Mouse (Mus musculus): ENCODE measurements around the gene Oaz3.

The Oaz3 gene

DNA sequence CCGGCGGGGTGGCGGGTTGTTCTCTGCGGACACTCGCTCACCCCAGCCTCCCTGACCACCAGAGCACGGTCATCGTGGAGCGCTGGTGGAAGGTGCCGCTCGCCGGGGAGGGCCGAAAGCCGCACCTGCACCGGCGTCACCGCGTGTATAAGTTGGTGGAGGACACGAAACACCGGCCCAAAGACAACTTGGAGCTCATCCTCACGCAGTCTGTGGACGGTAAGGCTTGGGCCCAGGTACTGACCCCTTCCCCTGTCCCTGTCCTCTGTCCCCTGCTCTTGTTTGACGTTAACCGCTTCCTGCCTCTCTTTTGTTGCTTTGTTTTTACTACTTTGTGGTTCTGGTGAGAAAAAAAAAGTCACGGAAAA, at the start of gene Oaz3:
TSS of gene Oaz3 (minus strand) at position 319 of the 368 bp plus-strand sequence.
- DNase-seq, result no peak

DNA sequence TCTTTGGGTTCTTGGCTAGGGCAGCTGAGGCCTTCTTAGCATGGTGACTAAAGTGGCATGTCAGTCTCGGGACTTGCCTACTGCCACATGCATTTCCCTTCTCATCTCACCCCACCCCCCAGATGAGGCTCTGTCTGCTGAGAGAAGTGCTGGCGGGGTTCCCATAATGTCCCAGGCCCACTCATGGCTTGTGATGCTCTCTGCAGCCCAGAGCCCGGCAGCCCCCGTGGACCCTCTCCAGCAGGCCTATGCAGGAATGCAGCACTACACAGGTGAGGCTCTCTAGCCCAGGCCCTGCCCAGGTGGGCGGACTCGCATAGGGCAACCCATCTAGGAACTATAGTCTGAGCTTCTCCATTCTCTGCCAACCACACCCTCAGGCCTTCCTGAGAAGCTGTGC, 43.9 kb upstream of the Oaz3 start:
- DNase-seq, result no peak

DNA sequence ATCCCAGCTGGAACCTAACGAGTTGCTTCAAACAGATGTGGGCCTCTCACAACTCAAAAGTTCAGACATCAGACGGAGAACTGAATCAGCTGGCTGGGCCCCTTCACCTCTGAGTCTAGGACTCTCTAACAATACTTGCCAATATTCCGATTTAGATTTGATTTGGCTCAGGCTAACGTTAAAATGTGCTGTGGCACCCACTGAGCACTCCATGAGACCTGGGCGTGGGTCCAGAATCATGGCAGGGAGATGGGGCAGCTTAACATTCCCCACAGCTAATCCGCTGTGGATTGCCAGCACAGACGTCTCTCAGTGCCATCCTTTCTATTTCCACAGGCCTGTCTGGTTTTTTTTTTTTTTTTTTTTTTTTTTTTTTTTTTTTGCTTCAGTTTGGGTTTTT, 42.2 kb upstream of the Oaz3 start:
- DNase-seq, result no peak

DNA sequence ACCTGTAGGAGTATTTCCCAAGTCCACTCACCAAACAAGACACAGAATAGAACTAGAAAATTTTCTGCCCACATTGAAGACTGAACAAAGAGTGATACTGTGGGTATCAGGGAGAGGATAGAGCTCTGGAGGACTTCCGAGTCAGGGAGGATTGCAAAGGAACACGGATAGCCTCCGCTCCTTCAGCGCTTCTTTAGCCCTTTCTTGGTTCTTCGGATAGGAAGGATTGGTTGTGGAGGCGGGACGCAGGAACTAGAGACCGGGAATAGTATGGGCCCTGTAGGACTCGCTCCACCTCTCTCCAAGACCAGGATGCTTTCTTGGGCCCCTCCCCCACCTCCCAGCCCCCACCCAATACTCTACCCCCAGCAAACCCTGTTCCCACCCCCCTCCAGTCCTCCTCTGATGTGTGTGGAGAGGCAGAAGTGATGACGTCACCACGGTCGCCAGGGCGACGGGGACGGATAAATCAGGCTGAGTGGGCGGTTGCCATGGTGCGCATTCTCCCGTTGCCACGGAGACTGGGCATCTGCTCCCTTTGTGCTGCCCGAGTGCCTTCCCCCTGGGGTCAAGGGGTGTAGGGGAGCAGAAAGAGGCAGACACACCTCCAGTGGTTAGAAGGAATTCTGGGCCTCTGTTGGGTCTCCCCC, 40.2 kb upstream of the Oaz3 start:
- peak; percentile 94 for DNase-seq

DNA sequence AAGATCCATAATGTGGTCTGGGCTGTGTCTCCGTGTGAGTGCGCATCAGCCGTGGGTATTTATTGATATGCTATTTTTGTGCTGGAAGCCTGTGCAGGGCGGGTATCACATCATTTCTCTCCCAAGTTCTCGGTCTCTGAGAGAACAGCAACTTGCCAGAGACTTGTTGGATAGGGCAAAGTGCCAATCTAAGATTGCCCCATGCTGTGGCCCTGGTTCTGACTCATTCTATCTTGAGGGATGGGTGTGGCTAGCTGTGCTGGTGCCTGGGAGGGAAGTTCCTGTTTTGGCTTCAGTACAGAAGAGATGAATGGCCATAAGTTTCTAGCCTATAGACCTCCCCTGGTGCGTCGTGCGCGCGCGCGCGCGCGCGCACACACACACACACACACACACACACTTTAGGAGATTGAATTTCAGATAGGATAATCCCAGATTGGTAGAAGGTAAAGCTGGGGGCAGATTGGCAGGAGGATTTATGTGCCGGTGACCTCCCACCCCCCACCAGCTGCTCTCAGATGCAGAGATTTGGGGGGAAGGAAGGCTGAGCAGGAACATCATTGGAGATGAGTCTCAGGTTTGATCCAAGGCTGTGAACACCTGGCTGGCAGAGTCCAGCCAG, 39.2 kb upstream of the Oaz3 start:
- peak; percentile 57 for DNase-seq

DNA sequence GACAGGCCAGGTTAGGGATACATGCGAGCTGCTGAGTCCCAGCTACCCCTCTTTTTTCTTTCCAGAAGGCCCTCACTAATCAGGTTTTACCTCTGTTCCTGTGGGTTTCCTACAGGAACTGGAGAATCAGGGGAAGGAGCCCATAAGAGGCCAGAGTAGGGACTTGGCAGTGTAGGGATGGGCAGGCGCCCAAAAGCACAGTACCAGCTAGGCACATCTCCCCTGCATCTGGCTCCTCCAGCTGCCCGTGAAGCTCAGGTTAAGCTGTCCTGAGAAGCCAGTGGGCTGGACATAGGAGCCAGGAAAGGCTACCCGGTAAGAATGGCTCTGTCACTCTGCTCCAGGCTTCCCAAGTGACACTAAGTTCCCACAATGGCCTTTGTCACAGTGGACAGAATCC, 37.7 kb upstream of the Oaz3 start:
- no peak for DNase-seq

DNA sequence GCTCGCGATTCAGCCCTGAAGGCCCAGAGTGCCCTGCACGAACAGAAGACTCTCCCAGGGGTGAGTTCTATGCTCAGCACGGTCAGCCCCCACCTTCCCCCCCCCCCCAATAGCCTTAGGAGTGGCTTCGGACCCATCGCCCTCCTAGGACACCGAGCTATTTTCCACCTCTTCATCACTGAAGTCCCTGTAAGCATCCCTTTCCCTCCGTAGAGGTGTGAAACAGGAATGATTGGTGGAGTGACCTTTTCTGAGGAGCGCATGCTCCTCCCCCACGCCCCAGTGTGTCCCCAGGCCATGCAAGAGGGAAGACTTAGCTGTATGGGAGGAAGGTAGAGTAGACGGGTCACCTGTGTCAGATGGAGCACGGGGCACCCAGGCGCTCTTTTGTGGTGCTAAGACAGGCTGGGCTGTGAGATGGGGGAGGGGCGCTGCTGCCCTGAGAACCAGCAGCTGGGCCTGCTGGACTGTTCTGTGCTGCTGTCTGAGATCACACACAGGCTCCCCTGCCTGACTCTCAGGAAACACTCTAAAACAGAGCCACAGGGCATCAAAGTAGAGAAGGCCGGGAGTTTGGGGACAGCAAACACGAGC, 36.7 kb upstream of the Oaz3 start, which contains the start of gene Riiad1:
TSS of gene Riiad1 (minus strand) at position 51 of the 594 bp plus-strand sequence.
- peak; percentile 48 for DNase-seq

DNA sequence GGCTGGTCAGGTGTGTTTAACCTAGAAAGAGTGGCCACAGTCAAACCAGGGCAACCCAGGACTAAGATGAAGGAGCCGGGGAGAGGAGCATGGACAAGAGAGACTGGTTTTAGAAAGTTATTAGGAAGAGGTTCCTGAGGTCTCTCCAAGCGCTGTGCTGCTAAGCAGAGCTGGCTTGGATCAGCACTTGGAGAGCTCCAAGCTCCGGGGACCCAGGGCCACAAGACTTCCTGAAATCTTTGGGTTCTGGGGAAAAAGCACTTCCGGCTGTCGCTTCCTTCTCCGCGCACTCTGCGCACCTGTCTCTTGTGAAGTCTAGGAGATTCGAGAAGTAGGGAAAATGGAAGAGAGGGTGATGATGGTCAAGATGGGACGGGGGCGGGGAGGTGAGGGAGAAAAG, 35.8 kb upstream of the Oaz3 start:
- DNase-seq, result no peak

DNA sequence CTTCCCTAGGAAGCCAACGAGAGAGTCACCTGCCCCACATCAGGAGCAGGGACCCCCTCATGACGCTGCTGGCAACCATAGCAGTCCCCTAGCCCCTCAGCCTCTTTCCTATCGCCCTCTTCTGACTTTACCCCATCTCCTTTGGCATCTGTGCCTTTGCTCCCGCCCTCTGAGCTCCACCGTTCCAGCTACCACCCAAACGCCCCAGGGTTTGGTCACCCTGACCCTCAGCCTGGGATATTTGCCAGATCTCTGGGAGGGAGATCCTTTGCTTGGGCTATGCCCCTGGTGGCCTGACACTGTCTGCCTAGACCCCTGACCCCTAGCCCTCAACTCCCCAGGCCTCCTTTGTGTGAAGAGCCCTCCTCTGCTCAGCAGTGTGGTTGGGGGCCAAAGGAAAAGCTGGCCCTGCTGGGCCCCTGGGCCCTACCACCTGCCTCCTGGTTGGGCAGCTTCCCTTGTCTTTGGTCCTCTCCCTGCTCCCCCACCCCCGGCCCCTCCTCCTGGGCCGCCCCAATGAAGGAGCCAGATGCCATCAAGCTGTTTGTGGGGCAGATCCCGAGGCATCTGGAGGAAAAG, 35.0 kb upstream of the Oaz3 start:
- DNase-seq, result peak; percentile 46

DNA sequence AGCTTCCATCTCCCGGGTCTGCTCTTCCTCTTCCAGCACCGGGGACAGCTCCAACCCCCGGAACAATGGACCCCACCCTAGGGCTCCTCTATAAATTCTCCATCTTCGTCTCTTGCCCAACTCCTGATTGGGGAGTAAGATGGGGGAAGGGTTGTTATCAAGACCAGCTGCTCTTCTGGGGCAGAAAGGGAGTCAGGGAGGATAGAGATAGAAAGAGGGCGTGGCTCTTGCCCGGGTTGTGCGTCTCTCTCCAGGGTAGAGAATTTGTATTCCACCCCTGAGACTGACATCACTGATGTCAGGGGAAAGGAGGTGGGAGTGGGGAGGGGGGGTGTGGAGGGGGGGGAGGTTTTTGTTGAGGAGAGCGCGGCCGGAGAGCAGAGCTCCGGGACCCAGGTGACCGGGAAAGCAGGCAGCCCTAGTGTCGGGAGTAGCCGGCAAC, 34.3 kb upstream of the Oaz3 start, which contains the start of gene Celf3:
TSS of gene Celf3 (plus strand) at position 315 of the 442 bp plus-strand sequence.
- DNase-seq, result peak; percentile 95

DNA sequence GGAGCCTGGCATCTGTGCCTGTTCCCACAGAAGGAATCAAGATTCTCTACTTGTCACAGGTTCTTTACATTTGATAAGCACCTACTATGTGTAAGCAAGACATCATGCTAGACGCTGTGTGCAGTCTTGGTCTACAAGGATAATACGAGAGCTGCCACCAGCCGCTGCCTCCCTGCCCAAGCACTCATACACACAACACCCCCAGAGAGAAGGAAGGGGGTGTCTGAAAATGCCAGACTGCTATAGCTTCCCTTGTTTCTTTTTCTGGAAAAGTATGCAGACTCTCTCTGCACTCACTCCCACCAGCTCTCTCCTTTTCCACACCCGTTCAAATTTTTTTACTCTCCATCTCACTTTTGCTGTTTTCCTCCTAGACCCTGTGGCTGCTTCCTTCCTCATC, 33.7 kb upstream of the Oaz3 start:
- no peak for DNase-seq

DNA sequence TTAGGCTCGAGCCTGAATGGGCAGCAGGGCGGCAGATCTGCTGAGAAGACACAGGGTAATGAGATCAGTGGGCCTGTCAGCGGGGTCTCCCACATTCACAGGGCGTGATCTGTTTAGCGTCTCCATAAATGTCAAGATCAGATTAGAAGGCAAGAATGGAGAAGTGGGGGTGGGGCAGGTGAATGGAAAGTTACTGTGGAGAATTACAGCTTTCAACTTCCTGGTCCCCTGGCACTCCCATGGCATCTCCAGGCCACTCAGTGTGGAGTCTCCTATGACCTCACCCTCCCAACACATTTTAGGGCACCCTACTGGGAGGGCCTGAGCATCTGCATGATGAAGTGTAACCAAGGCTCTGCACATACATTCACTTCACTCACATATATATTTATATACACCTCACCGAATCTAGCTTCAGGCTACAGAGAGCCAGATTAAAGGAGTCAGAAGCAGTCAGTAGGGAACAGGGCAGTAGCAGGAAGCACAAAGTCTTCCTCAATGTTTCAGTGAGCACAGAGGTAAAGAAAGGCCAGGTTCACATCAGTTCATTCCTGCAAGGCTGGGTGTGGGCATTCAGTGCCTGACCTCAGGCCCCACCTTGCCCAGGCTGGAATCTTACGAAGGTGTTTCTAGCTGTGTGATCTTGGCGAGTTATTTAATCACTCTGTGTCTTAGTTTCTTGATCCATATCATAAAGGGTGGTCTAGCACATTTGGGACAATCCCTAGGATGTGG, 32.8 kb upstream of the Oaz3 start:
- DNase-seq, result peak; percentile 46

DNA sequence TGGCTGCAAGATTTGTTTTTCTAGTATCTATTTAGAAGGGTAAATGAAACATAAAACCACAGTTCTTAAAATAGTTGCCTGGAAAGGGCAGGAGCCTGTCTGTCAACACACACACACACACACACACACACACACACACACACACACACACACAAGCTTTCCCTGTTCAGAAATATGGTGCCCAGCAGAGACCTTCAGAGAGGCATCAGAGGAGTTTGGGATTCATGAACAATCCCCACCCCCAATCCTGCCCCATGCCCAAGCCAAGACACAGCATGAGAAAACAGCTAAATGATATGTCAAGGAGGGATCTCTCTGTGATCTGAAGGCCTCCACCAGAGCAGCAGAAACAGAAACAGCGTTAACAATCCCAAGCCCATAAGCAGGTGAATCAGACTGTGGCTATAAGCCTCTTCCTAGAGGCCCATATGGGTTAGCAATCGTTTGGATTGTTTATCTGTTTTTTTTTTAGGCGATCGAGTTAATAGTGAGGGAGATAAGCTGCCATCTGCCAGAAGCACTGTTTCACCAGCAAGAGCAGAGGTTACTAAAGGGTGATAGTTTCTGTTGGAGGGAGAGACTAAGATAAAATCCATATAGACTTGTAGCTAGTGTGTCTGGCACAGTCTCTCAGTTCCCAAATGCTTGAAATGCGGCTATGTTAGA, 30.0 kb upstream of the Oaz3 start:
- DNase-seq, result peak; percentile 68

DNA sequence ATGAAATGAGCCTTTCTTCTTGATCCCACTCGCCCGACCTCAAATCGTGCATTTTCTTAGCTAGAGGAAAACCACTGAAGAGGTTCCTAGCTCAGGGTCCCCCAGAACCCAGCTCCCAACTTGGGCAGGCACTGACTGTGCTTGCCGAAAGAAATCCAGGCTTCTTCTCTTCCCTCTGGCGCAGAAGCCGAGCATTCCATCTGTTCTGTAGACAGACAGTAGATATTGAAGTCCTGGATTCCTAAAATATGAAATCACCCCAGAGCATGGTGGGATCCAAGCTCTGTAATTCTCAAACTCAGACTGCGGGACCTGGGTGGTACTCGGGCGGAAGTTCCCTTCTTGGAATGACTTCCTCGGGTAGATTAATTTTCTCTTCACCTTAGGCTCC, 29.4 kb upstream of the Oaz3 start:
- DNase-seq, result no peak

DNA sequence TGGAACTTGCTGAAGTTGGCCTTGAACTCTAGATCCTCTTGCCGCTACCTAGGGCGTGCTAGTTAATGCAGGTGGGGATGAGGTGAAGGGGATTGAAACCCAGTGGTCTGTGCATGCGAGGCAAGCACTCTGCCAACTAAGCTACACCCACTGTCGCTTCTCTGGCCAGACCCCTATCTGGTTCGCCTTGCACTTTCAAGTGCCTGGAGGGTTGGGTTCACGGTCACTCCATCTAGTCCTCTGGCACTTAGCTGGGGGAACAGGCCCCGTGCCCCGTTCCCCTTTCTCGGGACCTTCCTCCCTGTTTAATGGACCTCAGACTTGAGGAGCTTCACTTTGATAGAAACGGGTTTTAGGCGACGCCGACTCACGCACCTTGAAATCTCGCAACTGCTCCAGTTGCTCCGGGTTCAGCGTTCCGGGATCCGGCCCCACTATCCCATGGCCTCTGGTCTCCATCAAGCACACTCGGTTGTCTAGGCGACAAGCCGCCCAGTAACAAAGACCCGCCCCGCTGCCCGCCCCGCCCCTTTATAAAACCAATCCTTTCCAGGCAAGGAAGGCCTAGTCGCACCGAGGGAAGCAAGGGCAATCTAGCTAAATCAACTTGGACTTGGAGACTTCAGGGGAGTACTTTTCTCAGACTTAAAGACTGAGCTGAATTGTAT, 28.9 kb upstream of the Oaz3 start:
- peak; percentile 78 for DNase-seq

DNA sequence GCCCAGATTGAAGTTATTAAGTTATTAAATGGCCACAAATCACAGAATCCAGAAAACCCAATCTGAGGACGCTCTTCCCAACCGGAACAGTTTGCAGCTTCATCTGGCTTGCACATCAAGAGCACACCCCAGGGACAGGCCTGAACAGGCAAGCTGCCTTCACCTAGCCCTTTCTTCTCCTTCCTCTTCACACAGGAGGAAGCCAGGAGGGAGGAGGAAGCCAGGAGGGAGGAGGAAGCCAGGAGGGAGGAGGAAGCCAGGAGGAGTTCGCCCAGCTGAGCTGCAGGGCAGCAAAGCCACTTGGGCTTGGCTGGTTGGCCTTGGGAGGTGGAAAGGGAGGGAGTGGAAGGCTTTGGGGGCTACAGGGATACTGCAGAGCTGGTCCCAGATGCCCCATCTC, 25.2 kb upstream of the Oaz3 start:
- DNase-seq, result no peak

DNA sequence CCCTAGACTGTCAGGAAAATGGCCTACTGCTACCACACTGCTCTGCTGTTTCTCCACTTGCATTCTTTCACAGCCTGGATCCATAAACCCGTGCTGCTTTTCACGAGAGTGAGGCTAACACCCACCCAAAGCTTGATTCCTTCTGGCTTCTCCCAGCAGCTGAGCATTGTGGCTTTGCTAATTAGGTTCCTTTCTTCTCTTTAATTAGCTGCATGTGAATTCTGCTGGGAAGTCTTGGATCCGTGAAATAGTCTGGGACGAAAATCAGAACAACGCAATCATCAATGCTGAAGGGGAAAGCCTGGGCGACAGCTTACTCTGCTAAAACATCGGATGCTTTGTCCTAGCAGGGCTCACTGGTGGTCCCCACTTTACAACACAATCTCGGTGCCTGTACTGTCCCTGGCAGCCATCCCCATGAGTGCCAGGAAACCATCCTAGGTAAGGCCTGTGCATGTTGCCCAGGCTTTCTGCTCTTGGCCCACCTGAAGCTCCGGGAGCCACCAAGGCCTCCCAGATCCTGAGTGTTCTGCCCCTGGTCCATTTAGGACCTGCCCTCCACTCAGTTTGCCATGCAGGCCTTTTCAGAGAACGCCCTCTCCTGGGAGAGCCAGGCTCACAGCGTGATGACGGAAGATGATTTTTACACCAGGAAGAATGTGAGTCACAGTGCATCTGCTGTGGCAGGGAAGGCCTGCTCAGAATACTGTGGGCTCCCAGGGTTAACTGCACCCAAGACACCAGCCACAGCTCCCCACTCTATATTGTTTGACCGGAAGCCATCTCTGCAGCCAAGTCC, 22.1 kb upstream of the Oaz3 start:
- no peak for DNase-seq

DNA sequence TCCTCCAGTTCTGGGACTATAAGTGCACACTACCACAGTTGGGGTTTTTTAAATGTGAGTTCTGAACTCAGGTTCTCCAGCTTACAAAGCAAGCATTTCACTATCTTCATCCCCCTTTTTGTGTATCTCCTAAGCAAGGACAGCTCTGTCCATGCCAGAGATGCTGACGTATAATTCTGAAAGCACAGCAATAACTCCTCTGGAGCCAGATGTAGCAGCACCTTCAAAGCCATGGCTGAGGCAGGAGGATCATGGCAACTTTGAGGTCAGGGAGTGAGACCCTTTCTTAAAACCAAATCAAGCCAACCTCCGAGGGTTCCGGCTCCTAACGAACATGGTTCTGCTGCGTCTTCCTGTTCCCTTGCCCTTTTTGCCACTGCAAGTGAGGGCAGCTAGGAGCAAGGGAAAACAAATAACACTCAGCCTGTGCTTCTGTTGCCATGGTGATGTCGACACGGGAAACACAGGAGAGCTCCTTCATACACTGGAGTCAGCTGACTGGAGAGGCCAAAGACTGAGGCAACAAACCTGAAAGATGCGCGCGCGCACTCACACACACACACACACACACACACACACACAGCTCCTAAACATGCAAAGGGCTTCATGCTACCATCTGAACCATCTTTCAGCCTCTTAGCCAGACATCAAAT, 20.3 kb upstream of the Oaz3 start:
- peak; percentile 67 for DNase-seq

DNA sequence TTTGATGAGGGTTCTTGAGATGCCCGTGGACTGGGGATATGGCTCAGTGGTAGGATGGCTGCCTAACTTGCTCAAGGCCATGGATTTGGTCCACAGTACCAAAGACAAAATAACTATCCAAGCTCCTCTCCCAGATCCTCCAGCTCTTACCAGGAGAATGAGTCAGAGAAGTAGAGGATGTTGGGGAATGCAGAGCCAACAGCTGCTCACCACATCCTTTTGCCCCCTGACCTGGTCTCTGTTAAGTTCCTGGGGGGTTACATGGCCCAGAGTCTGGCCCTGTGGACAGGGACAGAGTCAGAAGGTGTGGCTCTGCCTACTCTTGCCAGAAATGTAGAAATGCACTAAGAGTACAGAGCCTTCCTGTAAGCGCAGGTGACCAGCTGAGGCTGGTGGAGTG, 16.1 kb upstream of the Oaz3 start:
- DNase-seq, result no peak

DNA sequence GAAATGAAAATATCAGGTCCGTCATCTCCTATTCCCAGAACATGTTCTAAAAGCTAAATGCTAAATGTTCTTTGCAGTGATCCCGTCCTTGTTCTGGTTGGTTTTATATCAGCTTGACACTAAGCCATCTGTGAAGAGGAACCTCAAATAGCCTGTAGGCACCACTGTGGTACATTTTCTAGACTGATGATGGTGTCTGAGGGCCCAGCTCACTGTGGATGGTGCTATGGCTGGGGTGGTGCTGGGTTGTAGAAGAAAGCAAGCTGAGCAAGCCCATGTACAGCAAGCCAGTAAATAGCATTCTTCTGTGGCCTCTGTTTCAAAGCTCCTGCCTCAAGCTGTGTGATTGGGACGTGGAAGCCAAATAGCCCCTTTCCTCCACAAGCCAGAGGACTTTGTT, 13.3 kb upstream of the Oaz3 start:
- no peak for DNase-seq

DNA sequence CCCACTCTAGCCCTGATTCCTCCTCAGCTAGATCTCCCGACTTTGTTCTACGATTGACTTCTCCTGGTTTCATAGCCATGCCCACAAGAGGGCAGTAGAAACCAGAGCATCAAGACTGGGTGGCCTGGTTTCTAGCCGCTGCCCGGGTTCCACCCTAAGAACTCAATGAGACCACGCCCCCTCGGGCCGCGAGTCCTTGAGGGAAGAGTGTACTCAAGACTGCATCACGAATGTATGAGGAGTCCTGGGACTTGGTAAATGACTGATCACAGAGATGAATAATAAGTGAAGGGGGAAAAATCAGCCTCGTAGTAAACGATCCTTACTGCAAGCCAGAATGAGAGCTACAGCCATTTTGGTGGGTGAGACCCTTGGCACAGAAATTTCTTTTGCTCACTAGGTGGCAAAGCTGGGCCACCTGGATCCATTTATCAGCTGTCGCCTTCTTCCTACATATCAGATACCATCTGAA, 12.8 kb upstream of the Oaz3 start:
- peak; percentile 96 for DNase-seq

Measured in retina, postnatal 1 day (tissue).